Mouse (Mus musculus): ENCODE measurements around the gene Lypla2.

GRCm38 (mm10) chr4:135928376-135928775 is 44.0 kb downstream of the Lypla2 start:
- no peak for TF ChIP-seq EP300 (IDR thresholded peaks at IDR 0.05; ENCODE audit: low read depth)
- TF ChIP-seq CTCF (IDR thresholded peaks at IDR 0.05; ENCODE audit: low read depth): no peak
